Mouse (Mus musculus): ENCODE data around the gene Pde4b. TPM values are rescaled to one million over a fixed set of nuclear protein-coding genes. Genes with fewer than 3 reads are reported as not detected.

The Pde4b gene
- polyA plus RNA-seq, 1 experiment = 19.5 TPM

GRCm38 (mm10) chr4:102272313-102272712, 185.0 kb downstream of the Pde4b start:
- peaks cover 11% of the 10 kb centered on the region for H3K4me1 ChIP-seq (ENCODE audit: control insufficient read depth, insufficient read depth, low read length)
- TF ChIP-seq POLR2A (IDR thresholded peaks at IDR 0.05; ENCODE audit: borderline replicate concordance, low read depth, low read length) = no peak
- no peak for TF ChIP-seq CTCF (IDR thresholded peaks at IDR 0.05; ENCODE audit: low read depth, low read length)
- H3K27ac ChIP-seq (ENCODE audit: insufficient read depth, low read depth, low read length) = peak overlapping the region; percentile 10; the same call in 1 of the 2 replicates
- H3K4me3 ChIP-seq (ENCODE audit: insufficient read depth, low read length) = no peak overlapping the region

- peaks cover 11% of the 10 kb centered on the region for H3K4me1 ChIP-seq (ENCODE audit: control insufficient read depth, insufficient read depth, low read length)
- no peak overlapping the region for H3K27ac ChIP-seq (ENCODE audit: insufficient read depth, low read depth, low read length)
- TF ChIP-seq POLR2A (IDR thresholded peaks at IDR 0.05; ENCODE audit: borderline replicate concordance, low read depth, low read length) = no peak
- no peak for TF ChIP-seq CTCF (IDR thresholded peaks at IDR 0.05; ENCODE audit: low read depth, low read length)
- no peak overlapping the region for H3K4me3 ChIP-seq (ENCODE audit: insufficient read depth, low read length)
Measured at GRCm38 (mm10) chr4:102272749-102273148, 185.4 kb downstream of the Pde4b start.

GRCm38 (mm10) chr4:102275716-102276115, 188.4 kb downstream of the Pde4b start:
- Histone ChIP-seq H3K27ac (ENCODE audit: insufficient read depth, low read depth, low read length) (no peak overlapping the region), H3K4me3 (ENCODE audit: insufficient read depth, low read length) (no peak overlapping the region), H3K4me1 (ENCODE audit: control insufficient read depth, insufficient read depth, low read length) (peaks cover 15% of the 10 kb centered on the region)
- no peak for TF ChIP-seq POLR2A (IDR thresholded peaks at IDR 0.05; ENCODE audit: borderline replicate concordance, low read depth, low read length)
- TF ChIP-seq CTCF (IDR thresholded peaks at IDR 0.05; ENCODE audit: low read depth, low read length) = no peak

- Histone ChIP-seq H3K27ac (ENCODE audit: insufficient read depth, low read depth, low read length) (no peak overlapping the region), H3K4me1 (ENCODE audit: control insufficient read depth, insufficient read depth, low read length) (peaks cover 10% of the 10 kb centered on the region), H3K4me3 (ENCODE audit: insufficient read depth, low read length) (no peak overlapping the region)
- no peak for TF ChIP-seq POLR2A (IDR thresholded peaks at IDR 0.05; ENCODE audit: borderline replicate concordance, low read depth, low read length)
- no peak for TF ChIP-seq CTCF (IDR thresholded peaks at IDR 0.05; ENCODE audit: low read depth, low read length)
Measured at GRCm38 (mm10) chr4:102278958-102279357, 191.6 kb downstream of the Pde4b start.

GRCm38 (mm10) chr4:102287172-102287571, 199.8 kb downstream of the Pde4b start:
- H3K4me1 ChIP-seq (ENCODE audit: control insufficient read depth, insufficient read depth, low read length) = peaks cover 7% of the 10 kb centered on the region

GRCm38 (mm10) chr4:102290052-102290734, 202.8 kb downstream of the Pde4b start:
- Histone ChIP-seq H3K27ac (ENCODE audit: insufficient read depth, low read depth, low read length) (no peak overlapping the region), H3K4me3 (ENCODE audit: insufficient read depth, low read length) (peak overlapping the region; percentile 5; the same call in 1 of the 2 replicates), H3K4me1 (ENCODE audit: control insufficient read depth, insufficient read depth, low read length) (peaks cover 7% of the 10 kb centered on the region)
- TF ChIP-seq POLR2A (IDR thresholded peaks at IDR 0.05; ENCODE audit: borderline replicate concordance, low read depth, low read length) (no peak), CTCF (IDR thresholded peaks at IDR 0.05; ENCODE audit: low read depth, low read length) (no peak)

More at GRCm38 (mm10) chr4:102287172-102287571, 199.8 kb downstream of the Pde4b start:
- Histone ChIP-seq H3K4me3 (ENCODE audit: insufficient read depth, low read length) (no peak overlapping the region), H3K27ac (ENCODE audit: insufficient read depth, low read depth, low read length) (no peak overlapping the region)
- TF ChIP-seq CTCF (IDR thresholded peaks at IDR 0.05; ENCODE audit: low read depth, low read length) (no peak), POLR2A (IDR thresholded peaks at IDR 0.05; ENCODE audit: borderline replicate concordance, low read depth, low read length) (no peak)

- H3K27ac ChIP-seq (ENCODE audit: insufficient read depth, low read depth, low read length) = no peak overlapping the region
- no peak overlapping the region for H3K4me3 ChIP-seq (ENCODE audit: insufficient read depth, low read length)
- peaks cover 2% of the 10 kb centered on the region; the same call in 1 of the 2 replicates for H3K4me1 ChIP-seq (ENCODE audit: control insufficient read depth, insufficient read depth, low read length)
- TF ChIP-seq POLR2A (IDR thresholded peaks at IDR 0.05; ENCODE audit: borderline replicate concordance, low read depth, low read length) (no peak), CTCF (IDR thresholded peaks at IDR 0.05; ENCODE audit: low read depth, low read length) (no peak)
Measured at GRCm38 (mm10) chr4:102297558-102297957, 210.2 kb downstream of the Pde4b start.

- no peak overlapping the region for H3K27ac ChIP-seq (ENCODE audit: insufficient read depth, low read depth, low read length)
- no peak overlapping the region for H3K4me3 ChIP-seq (ENCODE audit: insufficient read depth, low read length)
- TF ChIP-seq CTCF (IDR thresholded peaks at IDR 0.05; ENCODE audit: low read depth, low read length) = no peak
- TF ChIP-seq POLR2A (IDR thresholded peaks at IDR 0.05; ENCODE audit: borderline replicate concordance, low read depth, low read length) = no peak
- peaks cover 2% of the 10 kb centered on the region; the same call in 1 of the 2 replicates for H3K4me1 ChIP-seq (ENCODE audit: control insufficient read depth, insufficient read depth, low read length)
Measured at GRCm38 (mm10) chr4:102302568-102302967, 215.2 kb downstream of the Pde4b start.

GRCm38 (mm10) chr4:102307661-102308297, 220.4 kb downstream of the Pde4b start:
- no peaks in the 10 kb centered on the region for H3K4me1 ChIP-seq (ENCODE audit: control insufficient read depth, insufficient read depth, low read length)
- TF ChIP-seq POLR2A (IDR thresholded peaks at IDR 0.05; ENCODE audit: borderline replicate concordance, low read depth, low read length) (no peak), CTCF (IDR thresholded peaks at IDR 0.05; ENCODE audit: low read depth, low read length) (no peak)
- no peak overlapping the region for H3K27ac ChIP-seq (ENCODE audit: insufficient read depth, low read depth, low read length)
- H3K4me3 ChIP-seq (ENCODE audit: insufficient read depth, low read length) = no peak overlapping the region

GRCm38 (mm10) chr4:102310630-102311029, 223.3 kb downstream of the Pde4b start:
- Histone ChIP-seq H3K4me1 (ENCODE audit: control insufficient read depth, insufficient read depth, low read length) (no peaks in the 10 kb centered on the region), H3K4me3 (ENCODE audit: insufficient read depth, low read length) (no peak overlapping the region), H3K27ac (ENCODE audit: insufficient read depth, low read depth, low read length) (no peak overlapping the region)
- TF ChIP-seq POLR2A (IDR thresholded peaks at IDR 0.05; ENCODE audit: borderline replicate concordance, low read depth, low read length) = no peak
- no peak for TF ChIP-seq CTCF (IDR thresholded peaks at IDR 0.05; ENCODE audit: low read depth, low read length)

Data from bone marrow macrophage, adult 2 months (primary cell).